Mouse (Mus musculus) liver, embryonic 14.5 days (tissue): ENCODE data around the gene Ankrd6. TPM values are rescaled to one million over a fixed set of nuclear protein-coding genes. Genes with fewer than 3 reads are reported as not detected.

Source experiments
- ATAC-seq: fragments of 200-750 bp; cut with Nextera tagmentation; 2 replicates; pipeline ENCODE4 v1.8.0; 2017; ENCODE audit warnings: moderate number of reproducible peaks, mild to moderate bottlenecking, moderate library complexity; ENCODE audit not compliant: insufficient read depth
- DNase-seq, 3 experiments: peaks; one replicate each; pipeline ENCODE4 v3.0.0-alpha.2; 2012 to 2013; ENCODE audit warnings: low read depth in 3 of 3, low spot score in 3 of 3
- H3K27ac ChIP-seq: fragments of 300-500 bp; sonication (generic); 2 replicates; pipeline ENCODE4 v1.5.1; 2014; ENCODE audit warnings: moderate library complexity, mild to moderate bottlenecking, control low read depth, inconsistent platforms
- H3K27me3 ChIP-seq: fragments of 300-500 bp; sonication (generic); 2 replicates; pipeline ENCODE4 v1.6.1; 2014; ENCODE audit warnings: mild to moderate bottlenecking, low read length, moderate library complexity; ENCODE audit not compliant: control insufficient read depth, insufficient read depth
- H3K36me3 ChIP-seq: fragments of 300-500 bp; sonication (generic); replicated peaks from 2 replicates; pipeline ENCODE4 v1.6.1; 2014; ENCODE audit warnings: low read depth; ENCODE audit not compliant: control insufficient read depth, insufficient read depth
- H3K4me1 ChIP-seq, 2 experiments: fragments of 200-500 bp in 1 of 2; fragments of 300-500 bp in 1 of 2; sonication (generic) in 1 of 2; replicated peaks; 2 replicates each; pipeline ENCODE4 v1.6.1; 2012 to 2014; ENCODE audit warnings: antibody characterized with exemption in 1 of 2, inconsistent platforms in 1 of 2, low read length in 1 of 2; ENCODE audit not compliant: control insufficient read depth in 2 of 2, insufficient read depth in 2 of 2
- H3K4me2 ChIP-seq: fragments of 300-500 bp; sonication (generic); 2 replicates; pipeline ENCODE4 v1.6.1; 2014; ENCODE audit warnings: low read depth, mild to moderate bottlenecking, control low read depth, moderate library complexity
- H3K4me3 ChIP-seq, 2 experiments: fragments of 200-500 bp in 1 of 2; fragments of 300-500 bp in 1 of 2; sonication (generic) in 1 of 2; 2 replicates each; pipeline ENCODE4 v1.5.1; 2012 to 2014; ENCODE audit warnings: low read depth in 2 of 2, low read length in 2 of 2, mild to moderate bottlenecking in 2 of 2, control low read depth in 1 of 2, inconsistent platforms in 1 of 2, moderate library complexity in 1 of 2; ENCODE audit not compliant: insufficient read depth in 1 of 2
- H3K9ac ChIP-seq: fragments of 300-500 bp; sonication (generic); replicated peaks from 2 replicates; pipeline ENCODE4 v1.6.1; 2014; ENCODE audit warnings: mild to moderate bottlenecking, control low read depth, moderate library complexity
- H3K9me3 ChIP-seq: fragments of 300-500 bp; sonication (generic); 2 replicates; pipeline ENCODE4 v1.6.1; 2016; ENCODE audit warnings: low read length, mixed read lengths; ENCODE audit not compliant: control insufficient read depth
- CTCF ChIP-seq: IDR thresholded peaks from 2 replicates; pipeline ENCODE4 v1.5.1; 2016; ENCODE audit warnings: antibody characterized with exemption, low read depth, control low read depth
- EP300 ChIP-seq: IDR thresholded peaks from 2 replicates; pipeline ENCODE4 v1.6.1; 2016; ENCODE audit warnings: antibody characterized with exemption, low read depth
- WGBS: fragments of 180-500 bp; shearing (Covaris S2); extraction: QIAGEN DNeasy Blood & Tissue Kit; methylation state at CpG from one replicate; pipeline ENCODE4 v1.1.7; 2014; ENCODE audit not compliant: insufficient replicate concordance; 5-methylcytosine and 5-hydroxymethylcytosine counted together
- polyA plus RNA-seq, 2 experiments: library from polyadenylated mRNA; depleted of rRNA in 1 of 2; stranded (reverse) in 1 of 2; unstranded in 1 of 2; fragments of >200 nt; fragmentation: Nextera tagmentation in 1 of 2; extraction: Ambion mirVana in 1 of 2; gene quantifications; 2 replicates each; pipeline versions ENCODE4 v1.2.1 to v1.2.3; 2012 to 2014

Gene Ankrd6
- polyA plus RNA-seq, 2 experiments = 0.31 to 0.42 TPM

DNA sequence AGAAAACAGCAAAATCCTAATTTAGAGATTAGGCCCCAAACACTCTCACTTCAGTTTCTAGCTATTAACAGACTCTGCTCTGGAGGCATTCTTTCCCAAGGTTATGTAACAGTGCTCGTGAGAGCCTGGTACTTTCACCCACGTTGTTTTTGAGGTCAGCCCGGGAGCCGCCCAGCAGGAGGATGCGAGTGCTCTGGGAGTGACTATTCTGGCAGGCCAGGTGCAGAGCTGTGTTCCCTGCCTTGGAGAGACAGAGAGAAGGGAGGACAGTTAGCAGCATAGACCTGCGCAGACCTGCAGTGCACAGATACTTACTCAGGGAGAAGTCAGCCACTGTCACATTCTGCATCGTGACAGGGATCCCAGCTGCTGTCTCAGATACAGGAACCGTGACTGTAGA, 126.4 kb downstream of the Ankrd6 start:
- Histone ChIP-seq H3K4me1 (peaks cover 3 to 26% of the 10 kb centered on the region in 2 experiments), H3K27me3 (no peaks in the 10 kb centered on the region), H3K4me2 (no peak overlapping the region), H3K36me3 (no peaks in the 10 kb centered on the region), H3K9ac (no peak overlapping the region), H3K4me3 (no peak overlapping the region), H3K9me3 (no peaks in the 10 kb centered on the region), H3K27ac (no peak overlapping the region)
- TF ChIP-seq CTCF = no peak
- TF ChIP-seq EP300 = no peak
- DNase-seq (no peak), ATAC-seq (no peak)
- 49% methylated on average over 8 of the region's 8 CpGs for WGBS

DNA sequence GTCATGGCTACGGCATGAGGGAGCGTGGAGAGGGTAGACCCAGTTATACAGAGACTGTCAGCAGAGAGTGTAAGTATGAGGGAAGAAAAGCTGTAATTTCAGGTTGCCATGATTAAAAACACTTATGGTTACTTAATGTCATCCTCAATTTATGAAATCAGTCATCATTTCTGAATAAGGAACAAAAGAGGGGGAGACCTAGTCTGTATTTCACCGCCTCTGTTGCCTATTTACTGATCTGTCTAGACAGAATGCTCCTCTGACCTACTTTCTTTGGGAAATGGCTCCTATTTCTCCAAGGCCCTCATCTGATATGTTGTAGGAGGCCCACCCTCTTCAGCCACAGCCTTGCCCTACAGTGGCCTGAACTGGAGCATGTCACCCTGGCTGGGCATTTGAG, 130.0 kb downstream of the Ankrd6 start:
- ATAC-seq = no peak

GRCm38 (mm10) chr4:32817478-32817877, 133.2 kb downstream of the Ankrd6 start:
- Histone ChIP-seq H3K9ac (no peak overlapping the region), H3K9me3 (no peaks in the 10 kb centered on the region), H3K27ac (no peak overlapping the region), H3K36me3 (no peaks in the 10 kb centered on the region), H3K27me3 (no peaks in the 10 kb centered on the region), H3K4me3 (no peak overlapping the region), H3K4me2 (peak overlapping the region; percentile 28; the same call in 1 of the 2 replicates), H3K4me1 (peaks cover 6 to 9% of the 10 kb centered on the region in 2 experiments; a peak in 3 of 4 replicates)
- WGBS = 28% methylated on average over 5 of the region's 5 CpGs
- 0 out of 2 replicates have a peak, but pooled peaks have one; percentile 41 for ATAC-seq
- TF ChIP-seq CTCF = no peak
- TF ChIP-seq EP300 = no peak
- DNase-seq = no peak

More for the DNA sequence above, 130.0 kb downstream of the Ankrd6 start:
- no peaks in the 10 kb centered on the region for H3K36me3 ChIP-seq
- DNase-seq = no peak
- H3K27me3 ChIP-seq = no peaks in the 10 kb centered on the region
- peaks cover 6 to 13% of the 10 kb centered on the region in 2 experiments; a peak in 3 of 4 replicates for H3K4me1 ChIP-seq
- no peak overlapping the region for H3K4me2 ChIP-seq
- no peak overlapping the region for H3K4me3 ChIP-seq
- 76% methylated on average over 3 of the region's 3 CpGs for WGBS
- no peak for TF ChIP-seq CTCF
- TF ChIP-seq EP300 = no peak
- no peaks in the 10 kb centered on the region for H3K9me3 ChIP-seq
- H3K9ac ChIP-seq = no peak overlapping the region
- H3K27ac ChIP-seq = no peak overlapping the region

DNA sequence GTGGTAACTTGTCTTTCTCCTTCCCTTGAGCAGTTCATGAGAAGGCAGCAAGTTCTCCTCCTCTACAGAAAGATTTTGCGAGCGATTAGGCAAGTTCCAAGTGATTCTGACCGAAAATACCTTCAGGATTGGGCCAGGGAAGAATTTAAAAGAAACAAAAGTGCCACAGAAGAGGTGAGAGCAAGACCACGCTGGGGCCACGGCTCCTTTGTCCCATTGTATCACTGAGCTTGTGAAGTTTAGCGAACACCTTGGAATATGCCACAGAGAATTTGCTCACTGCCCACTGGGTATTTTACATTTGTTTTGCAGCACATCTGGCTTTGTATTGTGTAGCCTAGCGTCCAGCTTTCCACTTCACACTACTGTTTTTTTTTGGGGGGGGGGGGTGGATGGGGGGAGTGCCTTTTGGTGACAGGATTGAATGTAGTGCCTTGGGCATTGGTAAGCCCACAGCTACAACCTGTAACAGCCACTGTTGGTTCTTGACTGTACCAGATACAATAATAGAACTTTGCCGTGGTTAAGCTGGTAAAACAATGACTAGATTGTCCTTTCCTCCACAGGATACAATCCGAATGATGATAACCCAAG, 150.0 kb downstream of the Ankrd6 start:
- Histone ChIP-seq H3K4me3 (peak overlapping the region; percentile 89 to 95), H3K4me2 (peak overlapping the region; percentile 72), H3K27ac (peak overlapping the region; percentile 94), H3K9ac (peak overlapping the region; percentile 89), H3K36me3 (no peaks in the 10 kb centered on the region), H3K27me3 (no peaks in the 10 kb centered on the region), H3K4me1 (peaks cover 3 to 9% of the 10 kb centered on the region in 2 experiments; a peak in 3 of 4 replicates), H3K9me3 (no peaks in the 10 kb centered on the region)
- TF ChIP-seq EP300 (no peak), CTCF (no peak)
- WGBS = 7% methylated on average over 9 of the region's 9 CpGs
- no peak for DNase-seq
- ATAC-seq = peak; percentile 22; the same call in 1 of the 2 replicates

GRCm38 (mm10) chr4:32799966-32800576, 150.6 kb downstream of the Ankrd6 start, which contains the start of gene Lyrm2:
Lyrm2 (plus strand) TSS chr4:32800253.
- Histone ChIP-seq H3K9me3 (no peaks in the 10 kb centered on the region), H3K9ac (peak within 1 kb of the TSS; percentile 89), H3K27me3 (no peaks in the 10 kb centered on the region), H3K36me3 (no peaks in the 10 kb centered on the region), H3K27ac (peak within 1 kb of the TSS; percentile 94), H3K4me3 (peak within 1 kb of the TSS; percentile 89 to 95), H3K4me2 (peak within 1 kb of the TSS; percentile 72), H3K4me1 (peaks cover 3 to 9% of the 10 kb centered on the region in 2 experiments; a peak in 3 of 4 replicates)
- TF ChIP-seq EP300 = no peak
- no peak for TF ChIP-seq CTCF
- under 1% methylated on average over 52 of the region's 53 CpGs for WGBS
- peak; percentile 47 to 67 (median 47) for DNase-seq
- peak; percentile 91 for ATAC-seq
